Mouse (Mus musculus) 416B (cell line): Measurements from ENCODE around the gene Sertad2.

ENCODE experiments used
- DNase-seq: peaks from one replicate; pipeline ENCODE4 v3.0.0; 2011; ENCODE audit warnings: low read depth

Sertad2 gene

GRCm38 (mm10) chr11:20644872-20645271 is 101.8 kb downstream of the Sertad2 start:
- no peak for DNase-seq

GRCm38 (mm10) chr11:20645521-20645920 is 102.5 kb downstream of the Sertad2 start:
- DNase-seq: no peak

GRCm38 (mm10) chr11:20646142-20646541 is 103.1 kb downstream of the Sertad2 start:
- no peak for DNase-seq

GRCm38 (mm10) chr11:20646986-20647726 is 104.1 kb downstream of the Sertad2 start:
- DNase-seq: no peak

- no peak for DNase-seq
Measured at GRCm38 (mm10) chr11:20647902-20648625, 105.0 kb downstream of the Sertad2 start.

GRCm38 (mm10) chr11:20649477-20649876 is 106.4 kb downstream of the Sertad2 start:
- DNase-seq: no peak

- DNase-seq: no peak
Measured at GRCm38 (mm10) chr11:20650006-20650639, 107.1 kb downstream of the Sertad2 start.

GRCm38 (mm10) chr11:20651166-20651565 is 108.1 kb downstream of the Sertad2 start:
- DNase-seq: no peak

- DNase-seq: no peak
Measured at GRCm38 (mm10) chr11:20655795-20656710, 113.0 kb downstream of the Sertad2 start.

GRCm38 (mm10) chr11:20656711-20657057 is 113.6 kb downstream of the Sertad2 start:
- no peak for DNase-seq

- DNase-seq: no peak
Measured at GRCm38 (mm10) chr11:20659094-20659493, 116.0 kb downstream of the Sertad2 start.

- no peak for DNase-seq
Measured at GRCm38 (mm10) chr11:20660111-20661097, 117.4 kb downstream of the Sertad2 start.

- peak; percentile 67 for DNase-seq
Measured at GRCm38 (mm10) chr11:20661652-20662051, 118.6 kb downstream of the Sertad2 start.

GRCm38 (mm10) chr11:20662811-20663210 is 119.8 kb downstream of the Sertad2 start:
- DNase-seq: no peak

- DNase-seq: no peak
Measured at GRCm38 (mm10) chr11:20663580-20664198, 120.6 kb downstream of the Sertad2 start.

- DNase-seq: no peak
Measured at GRCm38 (mm10) chr11:20664878-20665277, 121.8 kb downstream of the Sertad2 start.

- no peak for DNase-seq
Measured at GRCm38 (mm10) chr11:20671789-20672392, 128.8 kb downstream of the Sertad2 start.

GRCm38 (mm10) chr11:20672513-20672912 is 129.5 kb downstream of the Sertad2 start:
- DNase-seq: no peak

GRCm38 (mm10) chr11:20679396-20679795 is 136.3 kb downstream of the Sertad2 start:
- DNase-seq: no peak

- DNase-seq: no peak
Measured at GRCm38 (mm10) chr11:20680781-20681180, 137.7 kb downstream of the Sertad2 start.
